Mouse (Mus musculus) layer of hippocampus, adult 9-11 months (tissue): ENCODE measurements at regions not wholly inside any gene's neighbourhood (a gene's known extent, or its start where the extent isn't known, plus 50 kb on each side); places are given as distances from the start of the nearest gene placed in this dataset.

ENCODE experiments used
- DNase-seq: peaks from one replicate; pipeline ENCODE4 v3.0.0; 2022

- DNase-seq = no peak
These were observed 194.8 kb upstream of the Rack1 start for GRCm38 (mm10) chr11:48605223-48605824.

GRCm38 (mm10) chr11:48601096-48601495 lies 199.0 kb upstream of the Rack1 start:
- no peak for DNase-seq

DNA sequence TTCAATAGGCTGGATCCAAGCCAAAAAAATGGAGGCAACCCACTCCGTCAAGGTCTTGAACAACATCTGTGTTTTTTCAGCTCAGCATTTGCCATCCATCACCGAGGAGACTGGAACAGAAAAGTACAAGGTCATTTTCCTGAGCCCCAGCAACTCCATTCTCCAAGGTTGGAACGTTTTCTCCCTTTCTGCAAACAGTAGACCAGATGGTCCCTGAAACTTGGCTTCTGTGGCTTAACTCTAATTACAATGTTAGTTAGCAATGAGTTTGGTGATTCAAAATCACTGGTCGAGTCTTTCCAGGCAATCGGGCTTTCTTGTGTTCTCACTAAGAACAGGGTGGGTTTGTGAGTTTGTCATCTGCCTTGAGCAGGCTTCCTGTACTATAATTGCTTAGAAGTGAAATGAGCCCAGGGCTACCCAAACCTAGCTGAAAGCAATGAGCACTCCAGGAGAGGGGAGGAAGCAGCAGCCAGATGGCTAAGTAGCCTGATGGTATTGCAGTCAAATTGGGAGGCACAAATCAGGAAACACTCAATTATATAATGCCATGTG lies 200.5 kb upstream of the Rack1 start:
- DNase-seq = peak; percentile 38

GRCm38 (mm10) chr11:48599033-48599432 lies 201.1 kb upstream of the Rack1 start:
- DNase-seq = no peak

- no peak for DNase-seq
These were observed 205.7 kb upstream of the Rack1 start for GRCm38 (mm10) chr11:48594429-48594828.

- DNase-seq = peak; percentile 22
These were observed 211.1 kb upstream of the Rack1 start for GRCm38 (mm10) chr11:48588833-48589649.

GRCm38 (mm10) chr11:48568769-48569168 lies 231.4 kb upstream of the Rack1 start:
- DNase-seq = no peak

DNA sequence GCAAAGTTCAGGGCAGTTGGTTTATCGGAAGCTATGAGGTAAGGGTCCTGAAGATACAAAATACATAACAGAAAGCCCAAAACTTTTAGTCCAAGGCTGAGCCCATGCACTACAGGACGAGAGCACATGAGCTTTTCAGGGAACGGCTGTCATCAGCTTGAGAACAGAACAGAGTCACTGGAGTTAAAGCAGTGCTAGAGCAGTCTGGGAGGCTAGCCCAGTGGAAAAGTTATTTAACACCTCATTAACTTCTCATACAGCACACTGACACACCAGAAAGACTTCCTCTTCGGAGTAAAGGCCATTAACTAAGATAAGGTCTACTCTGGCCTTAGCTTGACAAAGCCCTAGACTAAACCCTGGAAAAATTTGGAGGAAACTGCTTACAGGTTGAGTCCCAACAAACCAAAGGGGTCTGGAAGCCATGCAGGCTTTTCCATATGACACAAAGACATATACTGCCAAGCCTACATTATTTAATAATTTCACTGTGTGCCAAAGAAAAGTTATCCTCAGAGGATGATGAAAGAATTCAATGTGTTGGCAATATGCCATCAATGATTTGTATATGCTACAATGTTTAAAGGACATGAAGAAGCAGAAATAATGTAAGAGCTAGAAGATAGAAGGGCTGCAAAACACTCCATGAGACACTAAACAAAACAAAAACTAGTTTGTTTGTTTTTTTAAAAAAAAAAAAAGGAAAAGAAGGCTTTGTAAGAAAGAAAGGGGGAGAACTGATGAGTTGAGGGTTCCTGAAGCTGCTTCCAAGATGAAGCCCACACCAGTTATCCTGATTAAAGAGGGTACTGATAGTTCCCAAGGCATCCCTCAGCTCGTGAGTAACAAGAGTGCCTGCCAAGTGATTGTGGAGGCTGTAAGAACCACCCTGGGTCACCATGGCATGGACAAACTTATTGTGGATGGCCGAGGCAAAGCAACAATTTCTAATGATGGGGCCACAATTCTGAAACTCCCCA lies 232.3 kb upstream of the Rack1 start:
- no peak for DNase-seq

DNA sequence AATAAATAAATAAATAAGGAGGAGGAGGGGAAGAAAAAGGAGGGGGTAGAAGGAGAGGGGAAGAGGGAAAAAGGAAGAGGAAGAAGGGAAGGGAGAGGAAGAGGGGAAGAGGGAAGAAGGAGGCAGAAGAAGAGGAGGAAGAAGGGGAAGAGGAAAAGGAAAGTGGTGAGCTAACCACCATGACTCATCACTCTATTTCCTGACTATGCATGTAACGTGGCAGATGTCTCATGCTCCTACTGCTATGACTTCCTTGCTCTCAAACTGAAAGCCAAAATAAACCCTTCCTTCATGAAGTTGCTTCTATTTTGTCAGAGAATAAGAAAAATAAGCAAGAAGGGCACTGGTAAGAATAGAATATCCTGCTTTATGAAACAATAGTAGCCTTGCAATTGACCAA lies 242.1 kb upstream of the Rack1 start:
- no peak for DNase-seq

- DNase-seq = no peak
These were observed 248.1 kb upstream of the Rack1 start for GRCm38 (mm10) chr11:48552006-48552405.

- DNase-seq = peak; percentile 87
These were observed 248.9 kb upstream of the Rack1 start for GRCm38 (mm10) chr11:48551201-48551600.

DNA sequence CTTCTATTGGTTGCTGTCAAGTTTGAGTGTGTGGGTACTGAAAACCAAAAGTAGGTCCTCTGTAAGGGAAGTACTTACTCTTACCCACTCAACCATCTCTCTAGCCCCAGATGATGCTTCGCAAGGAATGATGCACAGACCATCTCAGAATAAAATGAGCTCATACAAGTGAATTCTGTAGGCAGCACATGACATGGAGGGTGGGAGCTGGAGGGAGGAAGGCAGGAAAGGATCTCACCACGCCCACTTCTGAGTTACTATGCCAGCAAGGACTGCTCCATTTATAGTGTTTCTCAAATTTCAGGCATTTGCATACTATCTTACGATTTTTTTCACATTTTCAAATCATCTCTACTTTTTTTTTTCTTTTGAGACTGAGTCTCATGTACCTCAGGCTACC lies 273.8 kb upstream of the Rack1 start:
- no peak for DNase-seq

GRCm38 (mm10) chr11:48525517-48525916 lies 274.6 kb upstream of the Rack1 start:
- DNase-seq = no peak

DNA sequence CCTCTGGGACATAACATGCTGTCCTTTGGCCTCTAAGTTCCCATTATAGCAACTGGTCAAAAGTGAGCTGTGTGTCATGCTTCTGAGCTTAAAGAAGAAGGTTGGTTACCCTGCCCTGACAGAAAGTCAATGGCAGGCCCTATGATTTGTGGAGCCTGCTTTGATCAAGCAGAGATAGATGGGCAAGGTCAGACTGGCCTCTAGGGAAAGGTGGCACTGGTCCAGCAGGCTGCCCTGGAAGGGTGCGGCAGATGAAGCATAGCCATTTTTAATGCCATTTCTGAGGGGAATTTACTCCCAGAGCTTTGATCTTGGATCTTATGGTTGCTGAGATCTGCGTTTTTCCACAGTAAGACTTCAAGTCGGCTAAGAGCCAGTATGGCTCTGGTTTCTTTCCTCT lies 293.2 kb upstream of the Rack1 start:
- DNase-seq = no peak

DNA sequence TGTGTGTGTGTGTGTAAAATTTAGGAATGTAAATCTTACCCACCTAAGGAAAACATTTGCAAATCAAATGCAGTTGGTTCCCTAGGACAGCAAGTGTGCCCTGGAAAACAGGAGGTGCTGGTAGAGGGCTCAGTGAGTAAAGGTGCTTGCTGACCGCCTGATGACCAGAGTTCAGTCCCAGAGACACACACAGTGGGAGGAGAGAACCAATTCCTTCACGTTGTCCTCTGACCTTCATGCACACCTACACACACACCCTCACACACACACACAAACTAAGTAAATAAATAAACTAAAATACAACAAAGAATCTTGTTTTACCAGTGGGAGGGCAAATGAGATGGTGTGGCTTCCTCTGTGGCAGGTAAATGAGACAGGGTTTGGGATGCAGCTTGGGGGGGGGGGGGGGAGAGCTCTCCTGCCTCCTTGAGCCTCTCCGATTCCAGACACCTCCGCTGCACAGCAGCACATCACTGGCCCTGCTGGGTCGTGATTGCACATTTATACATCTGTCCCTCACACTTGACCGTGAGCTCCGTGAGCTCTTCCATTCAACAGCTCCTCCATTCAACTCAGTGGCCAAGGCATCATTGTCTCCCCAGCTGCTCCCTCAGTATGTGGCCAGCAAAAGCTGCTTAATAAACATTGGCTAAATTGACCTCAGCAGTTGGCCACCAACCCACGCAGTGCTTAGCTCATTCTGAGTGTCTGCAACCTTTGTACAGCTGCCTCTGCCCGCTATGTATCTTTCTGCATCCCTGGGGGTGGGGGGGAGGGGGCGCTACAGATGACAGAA lies 297.9 kb upstream of the Rack1 start:
- DNase-seq = no peak

- DNase-seq = no peak
These were observed 301.1 kb upstream of the Rack1 start for GRCm38 (mm10) chr11:48499057-48499456.

GRCm38 (mm10) chr11:48488308-48488707 lies 311.8 kb upstream of the Rack1 start:
- no peak for DNase-seq

DNA sequence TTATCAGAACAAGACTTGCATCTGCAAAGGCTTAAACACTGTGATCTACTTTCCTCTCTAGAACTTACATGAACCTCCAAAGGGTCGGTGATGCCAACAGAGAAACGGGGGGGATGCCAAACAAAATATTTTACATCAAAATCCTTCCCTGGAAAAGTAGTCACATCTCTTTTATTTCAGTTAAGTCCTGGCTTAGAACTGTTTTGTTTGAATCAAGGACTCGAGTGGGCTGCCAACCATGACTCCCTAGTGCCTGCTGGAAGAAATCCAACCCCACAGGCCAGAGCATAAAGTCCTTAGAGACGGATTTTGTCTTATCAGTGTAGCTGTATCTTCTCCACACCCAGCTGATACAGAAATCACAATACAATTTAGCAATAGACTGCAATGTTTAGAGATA lies 336.1 kb upstream of the Rack1 start:
- DNase-seq = no peak

GRCm38 (mm10) chr11:48449883-48450282 lies 350.2 kb upstream of the Rack1 start:
- no peak for DNase-seq

DNA sequence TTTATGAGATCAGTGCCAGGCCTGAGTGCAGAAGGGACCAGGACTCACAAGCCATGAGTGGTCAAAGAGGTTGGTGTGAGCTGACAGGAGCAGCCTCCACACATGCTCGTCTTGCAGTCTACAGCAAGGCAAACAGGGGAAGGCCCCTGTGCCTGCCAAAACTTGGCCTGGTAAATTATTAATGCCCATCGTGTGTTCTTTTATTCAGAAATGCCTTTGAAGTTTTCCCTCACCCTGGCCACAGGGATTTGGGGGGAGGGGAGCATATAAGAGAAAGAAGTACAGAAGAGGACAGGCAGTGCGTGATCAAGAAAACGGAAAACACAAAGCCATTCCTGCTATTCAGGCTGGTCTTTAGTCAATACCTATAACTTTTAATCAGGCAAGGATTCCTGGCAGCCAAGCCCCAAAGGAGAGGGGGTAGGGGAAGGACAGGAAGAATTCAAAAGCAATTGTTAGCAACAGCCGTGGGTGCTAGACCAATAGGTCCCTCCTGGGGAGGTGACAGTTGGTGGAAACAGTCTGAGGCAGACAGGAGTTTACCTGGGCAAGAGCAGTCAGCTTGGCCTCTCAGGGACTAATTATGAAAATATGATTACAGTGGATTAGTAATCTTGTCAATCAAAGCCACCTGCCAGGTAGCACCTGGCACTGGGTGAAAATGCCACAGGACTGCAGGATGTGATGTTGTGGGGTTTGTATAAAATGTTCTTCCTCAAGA lies 357.4 kb upstream of the Rack1 start:
- DNase-seq = no peak

GRCm38 (mm10) chr11:48436712-48437111 lies 363.4 kb upstream of the Rack1 start:
- no peak for DNase-seq

- DNase-seq = no peak
These were observed 368.8 kb upstream of the Rack1 start for GRCm38 (mm10) chr11:48431316-48431715.
